Mouse (Mus musculus) liver, postnatal 0 days (tissue): ENCODE measurements around the gene Col15a1.

ENCODE experiments used
- CTCF ChIP-seq: sonication (generic); IDR thresholded peaks from 2 replicates; pipeline ENCODE4 v1.5.1; 2016; ENCODE audit warnings: antibody characterized with exemption, low read depth
- EP300 ChIP-seq: IDR thresholded peaks from 2 replicates; pipeline ENCODE4 v1.6.1; 2016; ENCODE audit warnings: antibody characterized with exemption, low read depth, mild to moderate bottlenecking

GRCm38 (mm10) chr4:47336941-47337600, 129.1 kb downstream of the Col15a1 start:
- TF ChIP-seq EP300 (no peak), CTCF (no peak)
